Mouse (Mus musculus) liver, embryonic 15.5 days (tissue): ENCODE measurements around the gene Mafg. TPM values are rescaled to one million over a fixed set of nuclear protein-coding genes. Genes with fewer than 3 reads are reported as not detected.

Source experiments
- ATAC-seq: fragments of 200-750 bp; cut with Nextera tagmentation; 2 replicates; pipeline ENCODE4 v1.8.0; 2017; ENCODE audit warnings: moderate number of reproducible peaks, mild to moderate bottlenecking, moderate library complexity; ENCODE audit not compliant: insufficient read depth
- H3K27ac ChIP-seq: fragments of 300-500 bp; sonication (generic); replicated peaks from 2 replicates; pipeline ENCODE4 v1.5.1; 2015; ENCODE audit warnings: mild to moderate bottlenecking, inconsistent platforms
- H3K27me3 ChIP-seq: fragments of 300-500 bp; sonication (generic); 2 replicates; pipeline ENCODE4 v1.6.1; 2015; ENCODE audit warnings: mild to moderate bottlenecking, inconsistent platforms
- H3K36me3 ChIP-seq: fragments of 300-500 bp; sonication (generic); replicated peaks from 2 replicates; pipeline ENCODE4 v1.6.1; 2015; ENCODE audit warnings: moderate library complexity, mild to moderate bottlenecking, inconsistent platforms
- H3K4me1 ChIP-seq: fragments of 300-500 bp; sonication (generic); replicated peaks from 2 replicates; pipeline ENCODE4 v1.6.1; 2015; ENCODE audit warnings: inconsistent platforms
- H3K4me2 ChIP-seq: fragments of 300-500 bp; sonication (generic); 2 replicates; pipeline ENCODE4 v1.6.1; 2015; ENCODE audit warnings: moderate library complexity, mild to moderate bottlenecking, inconsistent platforms
- H3K4me3 ChIP-seq: fragments of 300-500 bp; sonication (generic); replicated peaks from 2 replicates; pipeline ENCODE4 v1.5.1; 2015; ENCODE audit warnings: mild to moderate bottlenecking, inconsistent platforms
- H3K9ac ChIP-seq: fragments of 300-500 bp; sonication (generic); 2 replicates; pipeline ENCODE4 v1.6.1; 2015; ENCODE audit warnings: moderate library complexity, mild to moderate bottlenecking, inconsistent platforms
- H3K9me3 ChIP-seq: fragments of 300-500 bp; sonication (generic); replicated peaks from 2 replicates; pipeline ENCODE4 v1.6.1; 2016; ENCODE audit warnings: inconsistent platforms
- WGBS: fragments of 180-500 bp; shearing (Covaris S2); methylation state at CpG from one replicate; pipeline ENCODE4 v1.1.7; 2015; ENCODE audit warnings: mixed read lengths; ENCODE audit not compliant: insufficient replicate concordance; 5-methylcytosine and 5-hydroxymethylcytosine counted together
- polyA plus RNA-seq: library from polyadenylated mRNA; unstranded; fragments of >200 nt; fragmentation: Nextera tagmentation; extraction: Ambion mirVana; gene quantifications from 2 replicates; pipeline ENCODE4 v1.2.1, GENCODE M21; 2015

Gene Mafg
- polyA plus RNA-seq, 1 experiment from 2014 or later, result 37.6 TPM

DNA sequence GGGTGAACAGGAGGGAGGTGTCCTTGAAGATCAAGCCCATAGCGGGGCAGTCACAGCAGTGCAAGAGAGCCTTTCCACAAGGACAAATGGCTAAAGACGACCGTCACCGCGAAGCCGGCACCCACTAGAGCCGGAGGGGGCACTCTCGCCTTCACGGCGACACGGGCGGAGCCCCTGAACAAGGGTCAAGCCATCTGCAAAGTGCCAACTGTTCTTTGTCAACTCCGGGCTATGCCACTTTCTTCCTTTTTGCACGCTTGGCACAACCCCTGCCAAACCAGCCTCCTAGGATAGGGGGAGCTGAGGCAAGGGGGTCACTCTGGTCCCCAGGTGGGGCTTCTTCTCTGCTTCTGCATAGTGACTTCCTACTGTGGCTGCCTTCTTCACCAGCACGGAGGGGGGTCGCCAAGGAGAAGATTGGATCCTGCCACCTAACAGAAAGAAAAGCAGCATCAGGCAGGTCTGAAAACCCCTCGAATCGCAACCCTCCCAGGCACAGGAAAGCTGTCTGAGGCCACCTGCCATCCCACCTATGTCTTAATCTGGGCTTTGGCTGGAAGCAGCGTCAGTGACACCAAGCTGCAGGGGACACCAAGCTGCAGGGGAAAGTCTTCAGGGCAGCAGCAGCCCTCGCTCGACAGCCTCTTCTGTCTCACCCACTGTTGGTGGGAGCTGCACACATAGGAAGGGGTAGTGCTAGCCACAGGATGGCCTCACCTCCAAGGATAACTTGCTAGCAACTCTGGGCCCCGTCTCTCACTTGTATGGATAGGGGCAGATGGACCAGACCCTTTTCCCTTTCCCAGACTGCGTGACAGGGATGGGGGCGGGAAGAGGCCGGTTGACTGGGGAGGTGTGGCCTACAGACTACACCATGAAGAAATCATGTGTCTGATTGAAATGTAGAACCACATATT lies 14.5 kb downstream of the Mafg start:
- H3K4me2 ChIP-seq, result peak overlapping the region; percentile 90
- peaks cover 79% of the 10 kb centered on the region for H3K36me3 ChIP-seq
- no peak overlapping the region for H3K4me3 ChIP-seq
- H3K27me3 ChIP-seq, result no peaks in the 10 kb centered on the region
- peaks cover 56% of the 10 kb centered on the region for H3K4me1 ChIP-seq
- H3K9me3 ChIP-seq, result no peaks in the 10 kb centered on the region
- no peak for ATAC-seq
- H3K27ac ChIP-seq, result peak overlapping the region; percentile 88
- WGBS, result 90% methylated on average over 25 of the region's 25 CpGs
- peak overlapping the region; percentile 34; the same call in 1 of the 2 replicates for H3K9ac ChIP-seq

DNA sequence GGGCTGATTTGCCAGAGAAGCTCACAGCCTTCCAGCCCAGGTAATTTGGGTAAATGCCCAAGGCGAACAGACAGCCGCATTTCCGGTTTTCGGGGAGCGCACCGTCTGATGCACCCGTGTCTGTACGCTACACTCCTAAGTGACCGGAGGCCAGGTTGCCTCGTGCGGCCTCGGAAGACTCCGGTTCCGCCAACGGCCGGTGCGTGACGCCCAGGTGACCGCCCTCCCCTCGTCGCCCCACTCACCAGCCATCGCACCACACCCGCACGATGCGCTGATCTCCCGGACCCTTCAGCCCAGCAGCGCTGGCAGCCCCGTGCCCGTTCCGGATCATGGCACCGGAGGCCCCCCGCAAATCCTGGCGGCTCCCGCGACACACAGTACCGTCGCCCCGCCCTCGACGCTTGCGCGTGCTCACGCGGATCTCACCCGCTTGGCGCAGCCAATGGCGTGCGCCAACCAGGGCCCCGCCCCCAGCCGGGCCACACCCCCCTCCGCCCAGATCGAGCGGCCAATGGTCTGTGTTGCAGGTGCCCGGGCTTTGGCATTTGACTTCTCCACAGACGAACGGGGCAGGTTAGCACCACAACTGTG lies 15.8 kb downstream of the Mafg start, which contains the start of gene Pcyt2:
Gene Pcyt2 (minus strand): TSS at position 418 of the 594 bp plus-strand sequence.
- Histone ChIP-seq H3K9me3 (no peaks in the 10 kb centered on the region), H3K4me1 (peaks cover 52% of the 10 kb centered on the region), H3K9ac (peak within 1 kb of the TSS; percentile 78), H3K36me3 (peaks cover 79% of the 10 kb centered on the region), H3K4me2 (peak within 1 kb of the TSS; percentile 90), H3K27ac (peak within 1 kb of the TSS; percentile 88), H3K4me3 (peak within 1 kb of the TSS; percentile 91), H3K27me3 (no peaks in the 10 kb centered on the region)
- peak; percentile 94 for ATAC-seq
- WGBS, result under 1% methylated on average over 56 of the region's 56 CpGs

DNA sequence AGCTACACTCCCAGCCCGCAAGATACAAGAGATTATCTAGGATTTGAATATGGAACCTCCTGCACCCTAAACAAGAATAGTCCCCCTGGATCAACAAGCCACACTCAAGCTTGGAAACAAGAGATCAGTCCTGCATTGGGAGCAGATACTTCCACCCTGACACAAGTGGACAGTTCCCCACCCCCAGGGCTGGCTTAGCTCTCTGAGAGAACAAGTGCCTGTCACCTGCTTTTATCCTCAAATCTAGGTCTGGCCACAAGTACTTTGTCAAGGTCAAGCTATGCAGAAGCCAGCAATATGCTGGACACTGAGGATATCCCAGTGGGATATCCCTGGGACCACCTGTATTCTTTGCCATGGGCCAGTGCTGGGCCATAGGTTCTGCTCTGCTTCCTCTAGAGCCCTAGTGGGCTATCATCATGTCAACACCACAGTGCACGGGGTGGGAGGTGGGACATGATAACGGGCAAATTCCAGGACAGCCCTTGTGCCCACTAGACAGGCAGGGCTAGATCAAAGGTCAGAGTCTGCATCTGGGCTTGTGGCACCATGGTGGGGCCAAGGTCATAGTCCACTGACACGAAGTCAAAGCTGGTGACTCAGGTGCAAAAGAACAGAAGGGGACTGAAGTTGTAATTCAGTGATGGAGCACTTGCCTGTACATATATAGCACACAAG lies 16.6 kb downstream of the Mafg start:
- Histone ChIP-seq H3K9me3 (no peaks in the 10 kb centered on the region), H3K36me3 (peaks cover 79% of the 10 kb centered on the region), H3K9ac (peak overlapping the region; percentile 78), H3K4me2 (peak overlapping the region; percentile 90), H3K27me3 (no peaks in the 10 kb centered on the region), H3K4me3 (peak overlapping the region; percentile 91), H3K4me1 (peaks cover 50% of the 10 kb centered on the region), H3K27ac (peak overlapping the region; percentile 88)
- peak; percentile 5; the same call in 1 of the 2 replicates for ATAC-seq
- 31% methylated on average over 4 of the region's 4 CpGs for WGBS

DNA sequence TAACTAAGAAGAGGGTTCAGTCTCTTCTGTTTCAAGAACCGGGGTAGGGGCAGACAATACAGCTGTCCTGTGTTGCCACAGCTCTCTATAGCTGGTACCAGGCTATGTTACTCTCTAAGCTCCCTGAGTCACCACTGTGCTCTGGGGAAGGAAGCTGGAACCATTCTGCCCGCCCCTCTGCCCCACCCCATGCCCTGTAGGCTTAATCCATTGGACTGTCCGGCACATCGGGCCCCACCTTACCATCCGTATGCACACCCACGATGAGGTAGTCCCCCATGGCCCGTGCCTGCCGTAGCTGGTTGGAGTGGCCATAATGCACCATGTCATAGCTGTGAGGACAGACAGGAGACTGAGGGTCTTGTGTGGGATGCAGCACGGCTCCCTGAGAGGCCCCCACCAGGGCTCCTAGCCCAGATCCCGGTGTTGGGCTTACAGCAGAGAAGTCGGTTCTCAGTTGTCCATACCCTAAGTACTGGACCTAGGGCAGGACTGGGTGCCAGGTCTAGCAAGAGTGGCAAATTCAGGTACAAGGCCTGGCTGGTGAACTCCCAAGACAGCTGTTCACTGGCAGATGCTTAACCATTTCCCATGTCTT lies 17.7 kb downstream of the Mafg start:
- Histone ChIP-seq H3K36me3 (peaks cover 79% of the 10 kb centered on the region), H3K27me3 (no peaks in the 10 kb centered on the region), H3K4me2 (peak overlapping the region; percentile 90), H3K4me3 (peak overlapping the region; percentile 91; the same call in 1 of the 2 replicates), H3K4me1 (peaks cover 50% of the 10 kb centered on the region), H3K9ac (peak overlapping the region; percentile 27; the same call in 1 of the 2 replicates), H3K9me3 (no peaks in the 10 kb centered on the region), H3K27ac (peak overlapping the region; percentile 88; the same call in 1 of the 2 replicates)
- 78% methylated on average over 11 of the region's 11 CpGs for WGBS
- no peak for ATAC-seq

DNA sequence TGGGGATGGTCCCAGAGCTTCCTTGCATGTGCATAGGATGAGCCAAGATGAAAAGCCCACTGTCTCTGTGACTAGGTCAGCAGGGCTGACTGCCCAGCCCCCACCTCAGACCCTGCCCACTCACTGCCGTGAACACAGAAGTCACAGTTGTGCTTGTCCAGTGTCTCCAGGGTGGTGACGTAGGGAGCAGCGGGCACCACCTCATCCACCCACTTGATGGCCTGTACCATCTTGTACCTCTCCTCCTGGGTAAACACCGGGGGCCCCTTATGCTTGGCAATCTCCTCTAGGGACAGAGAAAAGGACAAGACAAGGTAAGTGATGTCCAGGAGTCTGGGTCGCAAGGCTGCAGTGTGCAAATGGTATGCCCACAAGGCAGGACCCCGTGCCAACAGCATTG lies 18.2 kb downstream of the Mafg start:
- Histone ChIP-seq H3K36me3 (peaks cover 79% of the 10 kb centered on the region), H3K9me3 (no peaks in the 10 kb centered on the region), H3K4me2 (peak overlapping the region; percentile 90; the same call in 1 of the 2 replicates), H3K9ac (no peak overlapping the region), H3K27me3 (no peaks in the 10 kb centered on the region), H3K27ac (no peak overlapping the region), H3K4me3 (no peak overlapping the region), H3K4me1 (peaks cover 50% of the 10 kb centered on the region)
- WGBS, result 82% methylated on average over 6 of the region's 6 CpGs
- no peak for ATAC-seq

DNA sequence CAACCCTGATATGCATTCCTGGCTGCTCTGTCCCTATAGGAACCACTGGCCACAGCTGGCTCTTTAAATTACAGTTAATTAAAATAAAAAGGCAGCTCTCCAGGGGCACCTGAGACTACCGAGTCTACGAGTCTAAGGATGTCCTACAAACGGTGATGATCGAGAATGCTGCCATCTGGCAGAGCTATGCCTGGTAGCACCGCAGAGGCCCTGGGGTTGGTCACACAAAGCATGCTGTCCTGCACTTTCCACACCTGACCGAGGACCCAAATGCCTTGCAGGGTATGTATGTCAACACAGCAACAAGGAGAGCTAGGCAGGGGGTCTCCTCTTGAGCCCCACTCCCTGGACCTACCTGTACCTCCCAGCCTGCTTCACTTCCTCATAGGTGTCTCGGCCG lies 19.4 kb downstream of the Mafg start:
- Histone ChIP-seq H3K4me3 (no peak overlapping the region), H3K36me3 (peaks cover 71% of the 10 kb centered on the region), H3K27me3 (peaks cover 2% of the 10 kb centered on the region), H3K27ac (no peak overlapping the region), H3K4me1 (peaks cover 56% of the 10 kb centered on the region), H3K9me3 (no peaks in the 10 kb centered on the region), H3K9ac (no peak overlapping the region), H3K4me2 (no peak overlapping the region)
- no peak for ATAC-seq
- 79% methylated on average over 8 of the region's 8 CpGs for WGBS

DNA sequence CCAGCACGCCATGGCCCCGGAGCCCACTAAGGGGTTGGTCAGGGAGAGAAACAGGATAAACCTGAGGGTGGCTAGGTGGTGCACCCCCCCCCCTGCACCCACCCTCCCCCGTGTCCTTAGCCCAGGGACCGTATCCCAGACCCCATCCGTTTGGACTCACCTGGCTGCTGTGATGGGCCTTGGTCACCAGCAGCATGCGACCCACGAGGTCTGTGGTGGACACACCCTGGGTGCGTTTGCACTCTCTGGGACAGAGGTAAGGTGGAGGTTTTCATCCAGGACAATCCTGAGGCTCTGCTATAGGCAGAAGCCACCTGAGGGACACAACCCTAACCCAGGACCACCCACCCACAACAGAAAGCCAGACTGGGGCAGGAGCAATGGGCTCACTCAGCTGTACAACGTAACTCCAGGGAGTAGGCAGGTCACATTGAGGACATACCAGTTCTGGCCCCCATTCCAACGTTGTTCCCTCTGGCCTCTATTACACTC lies 19.9 kb downstream of the Mafg start:
- H3K27me3 ChIP-seq, result peaks cover 6% of the 10 kb centered on the region

DNA sequence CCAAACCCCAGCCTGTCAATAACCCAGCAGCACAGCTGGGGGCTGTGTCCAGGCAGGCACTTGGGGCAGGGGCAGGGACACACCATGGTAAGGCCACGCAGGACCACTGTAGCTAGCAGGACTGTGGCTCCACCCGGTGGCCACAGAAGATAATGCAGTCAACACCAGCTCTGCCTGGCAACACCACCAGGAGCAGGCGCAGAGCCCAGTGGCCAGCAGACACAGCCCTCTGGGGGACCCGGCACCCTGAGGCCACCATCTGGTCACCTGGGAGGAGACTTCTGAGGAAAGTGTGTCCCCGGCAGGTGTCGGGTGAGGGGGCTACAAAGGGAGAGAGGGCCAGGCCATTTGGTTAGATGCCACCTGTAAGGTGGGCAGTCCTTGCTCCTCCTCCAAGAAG lies 20.6 kb downstream of the Mafg start:
- Histone ChIP-seq H3K27me3 (peaks cover 12% of the 10 kb centered on the region), H3K9me3 (no peaks in the 10 kb centered on the region), H3K36me3 (peaks cover 60% of the 10 kb centered on the region), H3K4me3 (no peak overlapping the region), H3K4me2 (no peak overlapping the region), H3K9ac (no peak overlapping the region), H3K27ac (no peak overlapping the region), H3K4me1 (peaks cover 53% of the 10 kb centered on the region)
- 40% methylated on average over 6 of the region's 6 CpGs for WGBS
- ATAC-seq, result no peak

More for the DNA sequence above, 19.9 kb downstream of the Mafg start:
- peaks cover 67% of the 10 kb centered on the region for H3K36me3 ChIP-seq
- H3K4me3 ChIP-seq, result no peak overlapping the region
- no peak overlapping the region for H3K27ac ChIP-seq
- H3K9ac ChIP-seq, result no peak overlapping the region
- WGBS, result 87% methylated on average over 10 of the region's 10 CpGs
- H3K4me1 ChIP-seq, result peaks cover 56% of the 10 kb centered on the region
- H3K4me2 ChIP-seq, result no peak overlapping the region
- no peaks in the 10 kb centered on the region for H3K9me3 ChIP-seq
- ATAC-seq, result no peak

DNA sequence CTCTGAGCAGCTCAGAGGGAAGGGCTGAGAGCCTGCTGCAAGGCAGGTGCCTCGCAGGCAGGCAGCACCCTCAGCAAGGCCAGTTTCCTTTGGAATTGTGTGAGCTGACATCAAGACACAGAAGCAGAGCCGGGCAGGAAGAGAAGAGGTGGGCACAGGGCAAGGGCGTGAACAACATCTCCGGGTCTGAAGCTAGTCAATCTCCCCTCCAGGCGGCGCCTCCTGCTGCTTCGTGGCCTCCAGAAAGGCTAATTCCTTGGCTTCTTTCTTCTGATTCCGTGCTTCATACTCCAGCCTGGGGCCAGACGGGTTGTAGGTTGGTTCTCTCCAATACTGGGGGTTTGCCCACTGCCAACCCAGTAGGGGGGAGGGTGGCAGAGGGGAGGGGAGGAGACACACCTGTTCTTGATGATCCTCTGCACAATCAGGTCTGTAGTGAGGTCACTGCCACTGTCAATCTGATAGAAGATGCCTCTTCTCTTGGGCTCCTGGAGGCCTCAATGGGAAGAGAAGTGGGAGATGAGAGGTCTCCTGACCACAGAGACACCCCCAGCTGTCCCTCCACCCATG lies 22.8 kb downstream of the Mafg start:
- H3K36me3 ChIP-seq, result peaks cover 62% of the 10 kb centered on the region
- no peaks in the 10 kb centered on the region for H3K9me3 ChIP-seq
- 75% methylated on average over 9 of the region's 9 CpGs for WGBS
- H3K4me3 ChIP-seq, result no peak overlapping the region
- H3K4me2 ChIP-seq, result no peak overlapping the region
- ATAC-seq, result no peak
- H3K27me3 ChIP-seq, result peaks cover 18% of the 10 kb centered on the region
- no peak overlapping the region for H3K27ac ChIP-seq
- peaks cover 35% of the 10 kb centered on the region for H3K4me1 ChIP-seq
- H3K9ac ChIP-seq, result no peak overlapping the region

DNA sequence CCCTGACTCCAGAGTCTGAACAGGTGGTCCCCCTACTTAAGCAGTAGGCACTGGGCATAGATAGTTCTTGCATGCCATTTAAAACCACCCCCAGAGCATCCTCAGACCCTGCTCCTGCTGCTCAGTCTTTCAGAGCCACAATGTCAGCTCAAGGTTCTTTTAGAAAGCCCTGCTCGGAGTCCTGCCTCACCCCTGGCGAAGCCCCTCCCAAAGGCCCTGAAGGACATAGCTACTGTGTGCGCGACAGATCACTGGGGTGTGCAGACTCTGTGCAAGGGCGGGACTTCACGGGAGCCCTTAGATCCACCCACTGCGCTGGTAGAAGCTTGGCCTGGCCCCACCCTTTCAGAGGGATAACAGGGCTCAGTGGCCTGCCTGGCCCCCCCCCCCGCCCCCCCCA lies 24.1 kb downstream of the Mafg start:
- H3K4me2 ChIP-seq, result peak overlapping the region; percentile 60
- ATAC-seq, result peak; percentile 45; the same call in 1 of the 2 replicates
- peaks cover 62% of the 10 kb centered on the region for H3K36me3 ChIP-seq
- peak overlapping the region; percentile 38; the same call in 1 of the 2 replicates for H3K4me3 ChIP-seq
- no peaks in the 10 kb centered on the region for H3K9me3 ChIP-seq
- H3K27ac ChIP-seq, result no peak overlapping the region
- H3K27me3 ChIP-seq, result peaks cover 18% of the 10 kb centered on the region
- WGBS, result 25% methylated on average over 8 of the region's 8 CpGs
- H3K9ac ChIP-seq, result peak overlapping the region; percentile 26; the same call in 1 of the 2 replicates
- peaks cover 33% of the 10 kb centered on the region for H3K4me1 ChIP-seq
